Mouse (Mus musculus) bone marrow, adult 2 months (tissue): ENCODE data around the gene Jarid2.

Source experiments
- CTCF ChIP-seq: fragments of 200-500 bp; IDR thresholded peaks from 2 replicates; pipeline ENCODE4 v1.5.1; 2011; ENCODE audit warnings: low read length, control low read depth; ENCODE audit not compliant: control insufficient read depth, insufficient read depth
- POLR2A ChIP-seq: fragments of 200-500 bp; IDR thresholded peaks from 2 replicates; pipeline ENCODE4 v1.6.1; 2011; ENCODE audit warnings: low read depth, mild to moderate bottlenecking, control low read depth, low read length, borderline replicate concordance; ENCODE audit not compliant: control insufficient read depth

GRCm38 (mm10) chr13:44796775-44797174 is 67.5 kb downstream of the Jarid2 start:
- no peak for TF ChIP-seq CTCF
- TF ChIP-seq POLR2A = no peak
